Mouse (Mus musculus) MEL (cell line): ENCODE data around the gene Chst8. TPM values are rescaled to one million over a fixed set of nuclear protein-coding genes. Genes with fewer than 3 reads are reported as not detected.

ENCODE experiments used
- DNase-seq: peaks from one replicate; pipeline ENCODE4 v3.0.0; 2011; ENCODE audit warnings: low read depth, low spot score
- H3K27ac ChIP-seq: 2 replicates; pipeline ENCODE4 v1.5.1; 2012; ENCODE audit warnings: low read depth, mild to moderate bottlenecking, control low read depth, low read length, moderate library complexity; ENCODE audit not compliant: control insufficient read depth
- H3K27me3 ChIP-seq, 2 experiments: fragments of 150-350 bp in 1 of 2; sonication (generic) in 1 of 2; 2 replicates each; pipeline ENCODE4 v1.6.1; 2012; ENCODE audit warnings: low read length in 2 of 2, mild to moderate bottlenecking in 2 of 2, improper control_type of control experiment in 1 of 2, moderate library complexity in 1 of 2; ENCODE audit not compliant: insufficient read depth in 2 of 2, control insufficient read depth in 1 of 2
- H3K36me3 ChIP-seq, 2 experiments: 2 replicates each; pipeline ENCODE4 v1.6.1; 2012 to 2014; ENCODE audit warnings: low read length in 2 of 2, improper control_type of control experiment in 1 of 2, inconsistent platforms in 1 of 2, mild to moderate bottlenecking in 1 of 2; ENCODE audit not compliant: insufficient read depth in 2 of 2, control insufficient read depth in 1 of 2
- H3K4me1 ChIP-seq, 2 experiments: fragments of 150-350 bp in 1 of 2; sonication (generic) in 1 of 2; 2 replicates each; pipeline ENCODE4 v1.6.1; 2012; ENCODE audit warnings: low read length in 2 of 2, improper control_type of control experiment in 1 of 2, mild to moderate bottlenecking in 1 of 2; ENCODE audit not compliant: insufficient read depth in 2 of 2, control insufficient read depth in 1 of 2
- H3K4me3 ChIP-seq, 2 experiments: fragments of 150-350 bp in 1 of 2; sonication (generic) in 1 of 2; 2 replicates each; pipeline ENCODE4 v1.5.1; 2012; ENCODE audit warnings: low read depth in 2 of 2, low read length in 2 of 2, mild to moderate bottlenecking in 2 of 2, moderate library complexity in 2 of 2, control low read depth in 1 of 2, improper control_type of control experiment in 1 of 2; ENCODE audit not compliant: control insufficient read depth in 1 of 2, insufficient read depth in 1 of 2
- H3K79me2 ChIP-seq: 2 replicates; pipeline ENCODE4 v1.6.1; 2012; ENCODE audit warnings: mild to moderate bottlenecking, low read length, moderate library complexity; ENCODE audit not compliant: control insufficient read depth, poor library complexity, insufficient read depth
- H3K9ac ChIP-seq: 2 replicates; pipeline ENCODE4 v1.6.1; 2012; ENCODE audit warnings: low read depth, mild to moderate bottlenecking, control low read depth, low read length, moderate library complexity; ENCODE audit not compliant: control insufficient read depth, poor library complexity, severe bottlenecking
- H3K9me3 ChIP-seq: fragments of 150-350 bp; sonication (generic); replicated peaks from 2 replicates; pipeline ENCODE4 v1.6.1; 2012; ENCODE audit warnings: mild to moderate bottlenecking, low read length, improper control_type of control experiment, moderate library complexity; ENCODE audit not compliant: insufficient read depth
- CTCF ChIP-seq, 3 experiments: IDR thresholded peaks in 2 of 3; conservative IDR thresholded peaks in 1 of 3; 2 replicates each; pipeline ENCODE4 v1.5.1; 2011 to 2012; ENCODE audit warnings: low read length in 3 of 3, low read depth in 2 of 3, mild to moderate bottlenecking in 2 of 3, improper control_type of control experiment in 1 of 3, inconsistent platforms in 1 of 3, mixed read lengths in 1 of 3, moderate library complexity in 1 of 3; ENCODE audit not compliant: control insufficient read depth in 1 of 3, insufficient read depth in 1 of 3, poor library complexity in 1 of 3, severe bottlenecking in 1 of 3
- ELF1 ChIP-seq: IDR thresholded peaks from 2 replicates; pipeline ENCODE4 v1.6.1; 2014; ENCODE audit warnings: low read depth, mild to moderate bottlenecking, inconsistent platforms, low read length, improper control_type of control experiment, moderate library complexity
- ETS1 ChIP-seq: IDR thresholded peaks from 2 replicates; pipeline ENCODE4 v1.6.1; 2012; ENCODE audit warnings: low read depth, mild to moderate bottlenecking, inconsistent platforms, low read length, improper control_type of control experiment, moderate library complexity
- HCFC1 ChIP-seq: IDR thresholded peaks from 2 replicates; pipeline ENCODE4 v1.6.1; 2012; ENCODE audit warnings: low read depth, mild to moderate bottlenecking, inconsistent platforms, low read length, improper control_type of control experiment, moderate library complexity
- JUND ChIP-seq: IDR thresholded peaks from 2 replicates; pipeline ENCODE4 v1.6.1; 2011; ENCODE audit warnings: low read depth, mild to moderate bottlenecking, improper control_type of control experiment, low read length
- KAT2A ChIP-seq: conservative IDR thresholded peaks from 2 replicates; pipeline ENCODE4 v1.6.1; 2012; ENCODE audit warnings: low read depth, low read length, improper control_type of control experiment, inconsistent platforms
- MAFK ChIP-seq: IDR thresholded peaks from 2 replicates; pipeline ENCODE4 v1.6.1; 2011; ENCODE audit warnings: low read depth, mild to moderate bottlenecking, low read length, improper control_type of control experiment, borderline replicate concordance
- POLR2AphosphoS2 ChIP-seq: IDR thresholded peaks from 2 replicates; pipeline ENCODE4 v1.6.1; 2011; ENCODE audit warnings: low read length, improper control_type of control experiment
- POLR2AphosphoS5 ChIP-seq: IDR thresholded peaks from 2 replicates; pipeline ENCODE4 v1.6.1; 2012; ENCODE audit warnings: low read depth, borderline replicate concordance, mild to moderate bottlenecking, inconsistent platforms, low read length, moderate library complexity, mixed read lengths
- RAD21 ChIP-seq: IDR thresholded peaks from 2 replicates; pipeline ENCODE4 v1.6.1; 2011; ENCODE audit warnings: mild to moderate bottlenecking, low read depth, low read length, improper control_type of control experiment
- SIN3A ChIP-seq: IDR thresholded peaks from 2 replicates; pipeline ENCODE4 v1.6.1; 2012; ENCODE audit warnings: low read length, improper control_type of control experiment, inconsistent platforms
- USF2 ChIP-seq, 2 experiments: IDR thresholded peaks; 2 replicates each; pipeline ENCODE4 v1.6.1; 2011 to 2012; ENCODE audit warnings: improper control_type of control experiment in 2 of 2, low read length in 2 of 2, borderline replicate concordance in 1 of 2, inconsistent platforms in 1 of 2, low read depth in 1 of 2, mild to moderate bottlenecking in 1 of 2; ENCODE audit not compliant: insufficient read depth in 1 of 2
- ZC3H11A ChIP-seq: IDR thresholded peaks from 2 replicates; pipeline ENCODE4 v1.6.1; 2012; ENCODE audit warnings: low read depth, mild to moderate bottlenecking, inconsistent platforms, low read length, improper control_type of control experiment
- ZMIZ1 ChIP-seq: IDR thresholded peaks from 2 replicates; pipeline ENCODE4 v1.6.1; 2012; ENCODE audit warnings: low read depth, mild to moderate bottlenecking, inconsistent platforms, low read length, improper control_type of control experiment, moderate library complexity
- polyA plus RNA-seq, 2 experiments: library from polyadenylated mRNA; stranded (reverse) in 1 of 2; unstranded in 1 of 2; fragments of >175 nt in 1 of 2; fragments of >200 nt in 1 of 2; gene quantifications; 2 replicates each; pipeline versions ENCODE4 v1.2.1 to v1.2.4; 2012; ENCODE audit warnings: low replicate concordance in 2 of 2, low read depth in 1 of 2; ENCODE audit not compliant: insufficient read length in 2 of 2, insufficient read depth in 1 of 2, missing spikeins in 1 of 2
- total RNA-seq: library from RNA; depleted of rRNA; stranded (reverse); fragments of 300-350 nt; gene quantifications from 2 replicates; pipeline ENCODE4 v1.2.3, GENCODE M21; 2012

The Chst8 gene
- total and polyA plus RNA-seq, 3 experiments: not detected

- TF ChIP-seq ELF1 (no peak), POLR2AphosphoS2 (no peak), ZC3H11A (no peak)
- no peak overlapping the region for H3K9ac ChIP-seq
- no peaks in the 10 kb centered on the region for H3K9me3 ChIP-seq
- H3K27ac ChIP-seq: no peak overlapping the region
- no peak for DNase-seq
- no peaks in the 10 kb centered on the region for H3K27me3 ChIP-seq
- H3K79me2 ChIP-seq: no peaks in the 10 kb centered on the region
- no peaks in the 10 kb centered on the region for H3K36me3 ChIP-seq
- H3K4me3 ChIP-seq: no peak overlapping the region
- no peaks in the 10 kb centered on the region for H3K4me1 ChIP-seq
These were observed 35.4 kb upstream of the Chst8 start for GRCm38 (mm10) chr7:34847900-34848299.

GRCm38 (mm10) chr7:34847410-34847809, 34.9 kb upstream of the Chst8 start:
- Histone ChIP-seq H3K36me3 (no peaks in the 10 kb centered on the region), H3K9ac (no peak overlapping the region)
- no peak for DNase-seq
- no peak for TF ChIP-seq POLR2AphosphoS5
- TF ChIP-seq, all 39 proteins: peak for 0
- Histone ChIP-seq H3K4me1 (no peaks in the 10 kb centered on the region), H3K79me2 (no peaks in the 10 kb centered on the region), H3K4me3 (no peak overlapping the region), H3K27ac (no peak overlapping the region), H3K27me3 (no peaks in the 10 kb centered on the region), H3K9me3 (no peaks in the 10 kb centered on the region)

GRCm38 (mm10) chr7:34838749-34839148, 26.2 kb upstream of the Chst8 start:
- no peak overlapping the region for H3K27ac ChIP-seq
- H3K27me3 ChIP-seq: no peaks in the 10 kb centered on the region
- peak; percentile 5 to 47 (median 17); a peak in 3 of 6 replicates for TF ChIP-seq CTCF (IDR thresholded peaks at IDR 0.05 in 2 of 3, conservative IDR thresholded peaks at IDR 0.05 in 1 of 3; ENCODE audit: control insufficient read depth in 1 of 3, insufficient read depth in 1 of 3, low read depth in 2 of 3, low read length in 3 of 3, poor library complexity in 1 of 3, severe bottlenecking in 1 of 3)
- TF ChIP-seq POLR2AphosphoS5: no peak
- H3K9me3 ChIP-seq: no peaks in the 10 kb centered on the region
- no peaks in the 10 kb centered on the region for H3K36me3 ChIP-seq
- no peaks in the 10 kb centered on the region for H3K79me2 ChIP-seq
- no peak overlapping the region for H3K9ac ChIP-seq
- DNase-seq: peak; percentile 13
- no peaks in the 10 kb centered on the region for H3K4me1 ChIP-seq
- no peak overlapping the region for H3K4me3 ChIP-seq

GRCm38 (mm10) chr7:34838231-34838630, 25.7 kb upstream of the Chst8 start:
- no peak overlapping the region for H3K9ac ChIP-seq
- no peak for TF ChIP-seq ETS1
- no peak for TF ChIP-seq USF2 (IDR thresholded peaks at IDR 0.05; ENCODE audit: borderline replicate concordance in 1 of 2, insufficient read depth in 1 of 2, low read depth in 1 of 2, low read length in 2 of 2)
- TF ChIP-seq RAD21: no peak
- no peak for TF ChIP-seq SIN3A
- no peak for TF ChIP-seq JUND
- no peak for TF ChIP-seq ZMIZ1
- TF ChIP-seq KAT2A: no peak
- no peak for TF ChIP-seq HCFC1
- no peak for TF ChIP-seq MAFK
- H3K27me3 ChIP-seq: no peaks in the 10 kb centered on the region
- no peaks in the 10 kb centered on the region for H3K4me1 ChIP-seq
- H3K79me2 ChIP-seq: no peaks in the 10 kb centered on the region
- H3K36me3 ChIP-seq: no peaks in the 10 kb centered on the region
- H3K9me3 ChIP-seq: no peaks in the 10 kb centered on the region
- no peak for DNase-seq
- H3K4me3 ChIP-seq: no peak overlapping the region
- H3K27ac ChIP-seq: no peak overlapping the region
